Comparison of ENCODE assay signal across 24 mouse cellular contexts in genomic region chr2:3575140-3575539, GRCm38 (mm10).
"Had no signal": no experiment of that assay in that cellular context is flagged by ENCODE, and none has a peak within 500 bp of the region (broad histone marks: within the 10 kb centered on the region; RNA-seq: fewer than 3 reads in every experiment).

No protein-coding gene starts in this region.

- H3K4me3 ChIP-seq: intestine, embryonic 15.5 days; limb, embryonic 10.5 days; limb, embryonic 13.5 days; liver, embryonic 12.5 days; liver, embryonic 15.5 days; lung, embryonic 15.5 days; megakaryocyte, embryonic 14.5 days; midbrain, embryonic 10.5 days; midbrain, embryonic 13.5 days; neural tube, embryonic 12.5 days; neural tube, embryonic 15.5 days; stomach, embryonic 15.5 days had no signal

- H3K9ac ChIP-seq: intestine, embryonic 15.5 days; limb, embryonic 13.5 days; liver, embryonic 12.5 days; liver, embryonic 15.5 days; lung, embryonic 15.5 days; midbrain, embryonic 13.5 days; neural tube, embryonic 12.5 days; neural tube, embryonic 15.5 days; stomach, embryonic 15.5 days had no signal

- DNase-seq: kidney, adult 18-20 months; kidney, adult 9 months; kidney, postnatal 14 days; kidney, postnatal 4 days; liver; lung, adult 18-20 months; lung, postnatal 10 days; lung, postnatal 36 days; right cerebral cortex, postnatal 25 days; spleen, adult 18-20 months; thymus, adult 18-20 months; thymus, postnatal 36 days had no signal

- H3K9me3 ChIP-seq: intestine, embryonic 15.5 days; limb, embryonic 10.5 days; limb, embryonic 13.5 days; liver, embryonic 12.5 days; liver, embryonic 15.5 days; lung, embryonic 15.5 days; megakaryocyte, embryonic 14.5 days; midbrain, embryonic 10.5 days; midbrain, embryonic 13.5 days; neural tube, embryonic 12.5 days; neural tube, embryonic 15.5 days; stomach, embryonic 15.5 days had no signal

- H3K4me2 ChIP-seq: intestine, embryonic 15.5 days; limb, embryonic 13.5 days; liver, embryonic 12.5 days; liver, embryonic 15.5 days; lung, embryonic 15.5 days; midbrain, embryonic 13.5 days; neural tube, embryonic 12.5 days; neural tube, embryonic 15.5 days; stomach, embryonic 15.5 days had no signal

- H3K27ac ChIP-seq: intestine, embryonic 15.5 days; limb, embryonic 10.5 days; limb, embryonic 13.5 days; liver, embryonic 12.5 days; liver, embryonic 15.5 days; lung, embryonic 15.5 days; midbrain, embryonic 10.5 days; midbrain, embryonic 13.5 days; neural tube, embryonic 12.5 days; neural tube, embryonic 15.5 days; stomach, embryonic 15.5 days had no signal

- H3K27me3 ChIP-seq: intestine, embryonic 15.5 days; limb, embryonic 13.5 days; liver, embryonic 12.5 days; liver, embryonic 15.5 days; lung, embryonic 15.5 days; megakaryocyte, embryonic 14.5 days; midbrain, embryonic 13.5 days; neural tube, embryonic 12.5 days; neural tube, embryonic 15.5 days; stomach, embryonic 15.5 days had no signal

- H3K36me3 ChIP-seq: intestine, embryonic 15.5 days; limb, embryonic 10.5 days; limb, embryonic 13.5 days; liver, embryonic 12.5 days; liver, embryonic 15.5 days; lung, embryonic 15.5 days; midbrain, embryonic 10.5 days; midbrain, embryonic 13.5 days; neural tube, embryonic 12.5 days; neural tube, embryonic 15.5 days; stomach, embryonic 15.5 days had no signal

- ATAC-seq: intestine, embryonic 15.5 days; liver, embryonic 12.5 days; midbrain, embryonic 13.5 days had no signal

- H3K4me1 ChIP-seq: intestine, embryonic 15.5 days; limb, embryonic 10.5 days; liver, embryonic 12.5 days; liver, embryonic 15.5 days; lung, embryonic 15.5 days; midbrain, embryonic 10.5 days; midbrain, embryonic 13.5 days; neural tube, embryonic 12.5 days; neural tube, embryonic 15.5 days; stomach, embryonic 15.5 days had no signal
